Mouse (Mus musculus) right cerebral cortex, postnatal 25 days (tissue): ENCODE data around the gene Heatr6.
A peak's percentile ranks its signal among the peaks of the same experiment; 100 is the strongest.

Experiments
- DNase-seq: peaks from one replicate; pipeline ENCODE4 v3.0.0; 2022

Gene Heatr6

DNA sequence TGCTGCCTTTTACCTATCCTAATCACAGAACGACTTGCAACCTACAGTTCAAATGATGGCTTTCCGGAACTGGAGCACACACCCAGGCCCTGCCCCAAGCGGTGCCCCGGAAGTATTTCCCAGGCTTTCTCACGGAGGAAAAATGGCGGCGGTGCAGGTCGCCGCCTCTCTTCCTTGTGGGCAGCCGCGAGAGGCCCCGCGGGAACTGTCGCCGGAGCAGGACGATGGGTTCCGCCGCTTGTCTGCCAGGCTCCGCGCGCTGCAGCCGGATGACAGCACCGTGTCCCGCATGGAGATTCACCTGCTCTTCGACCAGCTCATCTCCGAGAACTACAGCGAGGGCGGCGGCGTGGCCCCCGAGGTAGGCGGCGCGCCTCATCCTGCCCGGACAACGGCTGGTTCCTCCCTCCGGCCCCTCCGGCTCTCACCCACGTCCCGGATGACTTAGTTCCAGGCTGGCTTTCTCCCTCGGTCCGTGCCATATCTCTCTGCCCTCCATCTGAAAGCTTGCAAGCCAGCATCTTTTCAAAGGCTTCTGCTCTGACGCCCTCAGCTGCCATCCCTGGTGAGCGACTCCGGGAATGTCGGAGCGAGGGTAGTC is at the start of gene Heatr6:
Gene Heatr6, plus strand, starts transcription at position 116 of the 601 bp plus-strand sequence.
- DNase-seq, result peak; percentile 92

DNA sequence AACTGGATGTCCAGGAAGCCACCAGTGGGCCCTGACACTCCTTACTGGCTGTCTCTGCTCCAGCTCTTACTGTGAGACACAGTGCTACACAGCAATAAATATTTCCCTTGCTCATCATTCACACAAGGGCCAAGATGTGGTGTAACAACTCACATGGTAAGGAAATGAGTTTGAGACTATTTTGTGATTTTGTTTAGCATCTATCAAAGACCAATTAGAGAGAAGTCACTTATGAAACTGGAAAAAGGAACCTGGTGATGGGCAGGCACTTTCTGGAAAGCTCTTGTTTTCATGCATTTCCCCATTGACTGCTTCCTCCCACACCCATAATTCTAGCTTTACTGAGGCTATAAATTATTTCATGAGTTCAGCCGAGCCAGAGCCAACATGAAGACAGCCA is 49.8 kb upstream of the Heatr6 start, which contains the start of gene Wfdc17:
Gene Wfdc17, plus strand, starts transcription at position 287 of the 400 bp plus-strand sequence.
- no peak for DNase-seq

DNA sequence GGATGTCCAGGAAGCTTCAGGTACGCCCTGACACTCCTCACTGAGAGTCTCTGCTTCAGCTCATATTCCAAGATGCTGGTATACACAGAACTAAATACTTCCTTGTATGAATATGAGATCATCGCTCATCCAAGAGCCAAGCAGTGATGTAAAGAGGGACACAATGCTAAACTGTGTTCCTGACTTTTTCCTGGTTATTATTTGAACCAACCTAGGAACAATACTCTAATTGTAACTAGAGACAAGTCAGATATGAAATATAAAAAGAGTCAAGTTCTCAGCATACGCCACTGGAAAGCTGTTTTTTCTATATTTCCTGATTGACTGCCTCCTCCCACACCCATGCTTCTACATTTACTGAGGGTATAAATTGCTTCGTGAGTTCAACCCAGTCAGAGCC is 44.8 kb upstream of the Heatr6 start, which contains the start of gene Wfdc18:
Gene Wfdc18, plus strand, starts transcription at position 301 of the 400 bp plus-strand sequence.
- no peak for DNase-seq

DNA sequence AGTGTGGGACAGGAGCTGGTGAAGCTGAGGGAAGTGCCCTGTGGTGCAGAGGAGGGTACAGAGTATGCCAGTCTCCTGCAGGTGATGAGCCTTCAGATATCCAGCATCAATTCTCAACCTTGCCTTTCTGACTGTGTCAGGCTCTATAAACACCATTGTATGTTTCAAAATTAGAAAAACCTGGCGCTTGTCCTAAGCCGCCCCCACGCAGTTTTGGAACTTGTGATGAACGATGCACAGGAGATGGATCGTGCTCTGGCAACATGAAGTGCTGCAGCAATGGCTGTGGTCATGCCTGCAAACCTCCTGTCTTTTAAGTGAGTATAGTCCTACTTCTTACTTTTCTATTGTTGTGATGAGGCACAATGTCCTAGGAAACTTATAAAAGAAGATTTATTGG is 43.8 kb upstream of the Heatr6 start:
- no peak for DNase-seq

DNA sequence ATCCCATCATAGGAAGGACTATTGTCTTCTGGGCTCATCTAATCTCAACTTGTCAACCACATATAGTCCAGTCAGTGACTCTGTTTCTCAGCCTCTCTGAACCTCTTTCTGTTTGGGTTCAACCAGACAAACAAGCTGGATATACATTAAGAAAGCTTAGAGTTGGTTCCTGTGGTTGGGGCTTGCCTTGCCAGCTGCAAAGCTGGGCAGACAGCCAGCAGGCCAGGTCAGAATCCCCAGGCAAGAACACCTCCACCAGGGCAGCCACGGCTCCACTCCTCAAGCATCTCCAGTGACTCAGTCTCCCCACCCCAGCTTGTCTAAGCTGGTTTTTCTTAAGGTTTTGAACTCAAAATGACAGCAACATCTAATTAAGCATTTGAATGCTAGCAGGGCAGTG is 40.8 kb upstream of the Heatr6 start:
- no peak for DNase-seq

DNA sequence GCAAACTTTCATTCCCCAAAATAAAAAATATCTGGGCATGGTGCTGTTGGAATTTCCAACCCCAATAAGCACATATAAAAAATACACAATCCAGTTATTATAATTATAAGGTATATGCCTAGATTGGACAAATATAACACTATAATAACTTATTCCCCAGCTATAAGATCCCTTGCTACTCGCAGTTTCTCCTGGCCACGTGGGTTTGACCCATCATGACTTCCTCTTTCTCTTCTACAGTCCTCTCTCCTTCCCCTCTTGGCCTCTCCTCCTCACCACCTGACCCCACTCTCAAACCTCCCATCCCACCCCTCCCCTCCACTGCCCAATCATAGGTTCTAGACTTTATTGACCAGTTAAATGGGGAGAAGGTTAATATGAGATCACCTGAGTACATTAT is 39.6 kb upstream of the Heatr6 start:
- no peak for DNase-seq

DNA sequence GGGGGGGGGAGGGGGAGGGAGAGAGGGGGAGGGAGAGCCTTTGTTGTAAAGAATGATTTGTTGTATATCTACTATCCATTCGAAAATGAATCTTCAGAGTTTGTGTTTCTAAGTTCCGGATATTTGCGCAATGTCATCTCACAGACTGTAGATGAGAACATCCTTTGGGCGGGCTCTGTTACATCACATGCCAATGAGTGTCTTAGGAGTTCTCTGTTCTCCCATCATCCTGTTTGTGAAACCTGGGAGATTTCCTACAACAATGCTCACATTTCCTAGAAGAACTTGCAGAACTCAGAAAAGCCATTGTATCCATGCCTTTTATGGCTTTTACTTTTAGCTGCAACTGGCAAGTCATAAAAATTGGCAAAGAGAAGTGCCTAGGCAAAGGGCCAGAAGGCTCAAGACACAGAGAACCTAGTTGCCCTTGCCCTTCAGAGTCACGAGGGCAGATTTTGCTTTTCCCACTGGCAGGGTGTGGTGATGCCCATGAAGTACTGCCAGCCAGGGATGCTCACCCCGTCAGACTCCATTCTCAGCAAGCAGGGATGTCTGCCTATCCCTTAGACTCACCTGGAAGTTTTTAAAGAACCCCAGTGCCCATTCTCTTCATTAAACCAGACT is 36.3 kb upstream of the Heatr6 start:
- DNase-seq, result no peak

DNA sequence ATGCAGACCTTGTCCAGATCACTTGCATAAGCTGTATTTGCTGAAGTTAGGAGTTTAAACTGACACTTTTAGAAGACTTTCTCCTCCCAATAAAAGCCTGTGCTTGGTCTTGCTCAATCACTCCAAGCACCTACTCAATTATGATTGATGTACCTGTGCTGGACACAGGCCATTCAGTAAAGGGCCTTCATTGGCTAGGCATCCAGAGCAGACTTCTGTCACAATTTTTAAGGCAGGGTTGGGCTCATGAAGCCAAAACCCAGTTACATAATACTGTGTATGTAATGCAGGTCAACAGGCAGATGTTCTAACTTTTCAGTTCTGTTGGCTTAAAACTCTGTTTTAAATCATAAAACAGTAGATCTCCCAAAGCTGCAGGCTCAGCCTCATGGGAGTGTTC is 32.7 kb upstream of the Heatr6 start:
- no peak for DNase-seq

DNA sequence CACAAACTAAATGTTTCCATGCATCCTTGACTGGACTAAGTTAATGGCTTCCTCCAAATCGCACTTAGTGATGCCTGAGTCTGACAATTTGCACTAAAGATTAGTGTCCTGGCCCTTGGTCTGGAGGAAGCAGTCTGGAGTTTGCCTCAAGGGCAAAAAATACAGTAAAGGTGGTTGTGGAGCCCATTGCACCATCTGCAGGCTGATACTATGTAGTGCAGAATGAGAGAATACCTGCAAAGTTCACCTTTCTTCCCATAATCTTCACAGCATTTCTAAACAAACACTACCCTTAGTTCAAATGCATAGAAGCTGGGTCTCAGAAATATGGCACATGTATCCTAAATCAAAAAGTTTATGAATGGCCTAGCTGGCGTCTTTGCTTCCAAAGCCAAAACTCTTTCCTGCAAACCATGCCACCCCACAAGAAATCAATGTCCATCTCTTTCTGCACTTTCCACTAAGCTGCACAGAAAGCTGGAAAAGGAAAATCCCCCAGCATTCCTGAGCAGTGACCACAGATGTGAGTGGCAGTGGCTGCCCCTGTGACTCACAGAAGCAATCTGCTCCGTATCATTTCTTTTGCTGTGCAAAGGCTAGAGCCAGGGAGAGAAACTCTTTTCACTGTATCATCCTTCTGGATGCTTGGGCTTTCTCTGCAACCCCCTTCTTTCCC is 24.6 kb upstream of the Heatr6 start:
- DNase-seq, result no peak

DNA sequence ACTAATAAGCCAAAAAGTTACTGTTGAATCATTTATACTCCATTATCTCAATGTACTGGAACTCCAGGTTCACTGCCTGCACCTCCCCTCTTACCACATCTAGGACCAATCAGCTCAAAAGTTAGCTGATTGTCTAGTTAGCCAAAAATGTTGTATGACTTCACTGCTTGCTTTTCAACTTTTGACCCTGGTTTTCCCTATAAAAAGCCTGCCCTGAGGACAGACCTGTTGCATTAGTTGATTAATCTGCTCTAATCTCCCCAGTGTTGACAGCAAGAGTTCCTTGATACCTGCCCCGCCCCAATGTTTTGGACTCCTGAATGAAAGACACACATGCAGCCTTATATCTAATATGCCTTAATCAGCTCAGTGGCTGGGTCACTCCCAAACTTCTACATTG is 22.4 kb upstream of the Heatr6 start:
- no peak for DNase-seq

DNA sequence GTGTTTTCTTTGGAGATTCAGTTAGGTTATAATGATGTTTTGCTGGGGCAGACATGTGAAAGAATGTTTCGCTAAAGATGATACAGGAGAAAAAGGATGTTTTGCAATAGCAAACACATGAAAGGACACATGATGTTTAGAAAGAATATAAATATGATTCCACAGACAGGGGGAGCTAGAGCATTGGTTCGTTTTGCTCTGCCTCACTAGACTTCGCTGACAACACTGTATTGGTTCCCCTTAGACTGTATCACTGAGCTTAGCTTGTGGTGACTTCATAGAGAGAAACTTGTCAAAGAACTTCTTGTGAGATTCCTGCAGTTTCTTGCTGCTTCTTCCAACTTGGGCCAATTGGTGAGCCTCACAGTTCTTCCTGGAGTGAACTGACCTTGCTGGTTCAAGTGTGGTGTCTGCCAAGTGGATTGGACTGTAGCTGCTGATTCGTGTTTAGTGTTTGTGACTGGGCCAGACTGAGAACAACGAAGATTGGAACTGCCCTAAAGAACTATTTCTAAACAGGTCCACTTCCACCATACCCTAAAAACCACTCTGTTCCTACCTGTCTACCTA is 20.3 kb upstream of the Heatr6 start:
- no peak for DNase-seq

DNA sequence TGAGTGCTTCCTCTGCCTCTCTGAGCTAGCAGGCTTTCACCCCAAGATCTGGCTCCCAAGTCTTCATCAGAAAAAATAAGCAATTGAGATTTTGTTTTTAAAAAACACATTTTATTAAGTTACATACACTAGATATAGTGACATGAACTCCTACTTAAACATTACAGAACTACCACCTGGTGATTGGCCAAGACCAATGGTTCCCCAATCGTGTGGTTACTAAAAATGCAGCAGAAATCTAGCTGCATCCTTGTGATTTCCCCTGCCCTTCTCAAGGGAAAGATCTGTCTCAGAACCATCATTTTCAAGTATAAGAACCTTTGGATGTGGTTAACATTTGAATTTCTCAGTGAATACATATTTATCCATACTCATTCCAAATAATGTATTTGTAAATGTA is 19.3 kb upstream of the Heatr6 start:
- DNase-seq, result no peak

DNA sequence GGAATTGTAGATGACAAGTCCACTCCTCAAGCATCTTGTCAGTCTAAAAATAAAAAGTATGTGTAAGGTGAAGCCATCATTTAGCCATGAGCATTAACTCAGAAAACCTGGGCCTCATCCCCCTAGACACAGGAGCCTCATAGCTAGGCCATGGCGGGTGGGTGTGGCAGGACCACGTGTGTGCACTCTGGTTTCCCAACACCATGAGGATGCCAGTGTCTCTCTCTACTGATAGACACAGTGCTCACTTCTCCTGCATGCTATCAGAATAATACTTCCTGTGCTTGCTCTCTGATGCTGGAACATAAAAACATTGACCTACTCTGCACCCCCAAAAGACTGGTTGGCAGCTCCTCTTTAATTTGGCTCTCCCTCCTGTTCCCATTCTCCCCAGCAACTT is 17.6 kb upstream of the Heatr6 start:
- DNase-seq, result no peak

DNA sequence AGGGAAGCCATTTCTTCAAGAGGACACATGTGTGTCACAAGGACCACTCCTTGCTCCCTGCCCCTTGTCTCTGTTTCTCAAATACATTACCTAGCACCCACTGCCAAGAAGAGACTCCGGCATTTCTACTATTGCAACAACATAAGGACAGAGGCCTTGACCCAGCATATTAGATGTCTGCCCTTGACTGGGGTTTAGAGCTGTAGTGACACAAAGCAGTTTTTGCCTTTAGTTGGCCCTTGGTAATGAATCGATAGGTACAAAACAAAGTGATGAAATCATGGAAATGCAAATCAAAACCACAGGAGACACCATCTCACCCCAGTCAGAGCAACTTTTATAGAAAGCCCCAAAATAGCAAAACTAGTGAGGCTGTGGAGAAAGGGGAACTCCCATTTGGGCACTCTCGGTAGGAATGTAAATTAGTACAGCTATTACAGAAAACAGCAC is 16.4 kb upstream of the Heatr6 start:
- no peak for DNase-seq

DNA sequence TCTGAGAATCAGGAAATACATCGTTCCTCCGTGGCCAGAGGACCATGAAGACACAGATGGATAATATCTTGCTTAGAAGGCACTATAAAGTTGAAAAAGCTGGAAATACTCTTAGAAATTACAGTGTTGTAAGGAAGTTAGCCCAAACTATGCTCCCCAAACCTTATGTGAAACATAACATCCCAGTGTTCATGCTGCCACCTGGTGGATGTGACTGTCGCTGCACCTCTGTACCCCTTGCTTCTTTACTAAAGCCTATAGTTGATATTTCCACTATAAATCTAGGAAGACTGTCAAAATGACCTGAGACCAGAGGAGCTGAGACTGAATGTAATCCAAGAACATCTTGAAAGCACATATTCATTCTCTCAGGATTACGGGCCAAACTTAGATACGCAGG is 14.3 kb upstream of the Heatr6 start:
- peak; percentile 61 for DNase-seq

DNA sequence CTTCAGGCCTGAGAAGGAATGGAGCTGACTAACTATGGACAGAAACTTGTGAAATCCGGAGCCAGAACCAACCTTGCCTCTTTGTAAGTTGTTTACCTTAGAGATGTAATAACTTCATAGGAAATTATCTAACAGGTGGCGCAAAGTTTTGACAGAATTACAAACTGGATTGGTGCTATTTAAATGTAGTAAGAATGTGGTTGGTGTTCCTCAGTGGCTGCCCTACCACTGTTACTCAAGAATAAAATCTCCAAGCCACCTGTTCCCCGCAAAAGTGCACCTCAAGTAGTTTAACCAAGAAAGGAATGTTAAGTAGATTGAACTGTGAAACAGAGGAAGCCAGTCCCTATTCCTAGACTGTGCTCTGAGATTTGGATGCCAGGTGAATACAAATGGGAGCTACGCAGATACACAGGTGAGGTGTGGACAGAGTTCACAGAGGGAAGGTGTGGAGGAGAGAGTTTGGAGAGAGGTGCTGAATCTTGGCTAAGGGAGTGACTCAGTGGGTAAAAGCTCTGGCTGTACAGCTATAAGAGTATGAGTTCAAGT is 13.0 kb upstream of the Heatr6 start:
- DNase-seq, result no peak

DNA sequence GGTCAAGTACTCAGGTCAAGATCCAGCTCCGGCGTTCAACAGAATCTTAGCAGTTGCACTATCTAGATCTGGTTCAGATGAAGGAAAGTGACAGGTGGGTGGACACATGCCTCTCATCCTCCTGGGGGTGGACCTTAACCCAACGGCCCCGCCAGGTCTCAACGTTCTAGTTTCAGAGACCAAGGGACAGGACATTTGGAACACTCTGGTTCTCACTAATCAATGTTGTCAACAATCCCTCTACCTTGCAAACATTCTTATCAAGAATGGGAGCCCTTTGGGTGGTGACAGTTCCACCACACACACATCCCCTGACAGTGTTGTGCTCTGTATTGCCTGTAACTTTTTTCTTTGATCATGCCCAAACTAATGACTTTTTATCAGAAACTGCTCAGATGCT is 11.7 kb upstream of the Heatr6 start:
- no peak for DNase-seq

DNA sequence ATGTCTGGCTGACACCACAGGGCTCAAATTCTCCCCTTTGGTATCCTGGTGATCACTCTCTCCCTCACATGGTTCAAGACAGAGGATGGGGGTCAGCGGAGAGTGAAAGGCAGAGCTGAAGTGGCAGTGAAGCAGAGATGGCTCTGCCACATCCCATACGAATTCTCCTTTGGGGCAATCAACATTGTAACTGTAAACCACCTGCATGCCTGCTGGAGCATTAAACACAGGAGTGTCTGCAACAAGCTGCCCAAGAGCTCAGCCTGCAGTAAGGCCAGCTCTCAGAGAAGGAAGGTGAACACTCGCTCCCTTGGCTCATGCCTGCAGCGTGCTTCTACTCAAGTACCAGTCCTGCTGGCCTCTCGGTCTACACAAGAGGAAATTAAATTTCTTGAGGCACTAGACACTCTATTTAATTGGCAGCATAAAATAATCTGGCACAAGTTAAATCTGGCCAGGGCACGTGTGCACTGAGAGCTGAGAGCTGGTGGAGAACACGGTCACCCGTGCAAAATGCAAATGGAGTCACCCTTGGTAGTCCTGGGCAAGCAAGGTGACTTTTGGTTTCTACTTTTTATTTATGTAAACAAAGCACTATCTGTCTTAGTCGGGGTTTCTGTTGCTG is 10.7 kb upstream of the Heatr6 start:
- DNase-seq, result no peak

DNA sequence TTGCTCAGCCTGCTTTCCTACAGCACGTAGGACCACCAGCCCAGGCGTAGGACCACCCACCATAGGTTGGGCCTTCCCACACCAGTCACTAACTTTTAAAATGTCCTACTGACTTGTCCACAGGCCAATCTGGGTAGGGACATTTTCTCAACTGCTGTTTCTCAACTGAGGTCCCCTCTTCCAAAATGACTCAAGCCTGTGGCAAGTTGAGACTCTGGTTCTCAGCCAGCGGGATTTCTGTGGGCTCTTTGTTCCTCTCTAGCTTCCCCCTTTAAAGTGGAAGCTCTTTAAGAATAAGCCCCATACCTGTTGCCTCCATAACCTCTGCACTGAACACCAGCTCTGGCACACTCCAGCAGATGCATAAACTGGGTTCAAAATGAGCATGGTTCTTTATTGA is 10.0 kb upstream of the Heatr6 start:
- no peak for DNase-seq

DNA sequence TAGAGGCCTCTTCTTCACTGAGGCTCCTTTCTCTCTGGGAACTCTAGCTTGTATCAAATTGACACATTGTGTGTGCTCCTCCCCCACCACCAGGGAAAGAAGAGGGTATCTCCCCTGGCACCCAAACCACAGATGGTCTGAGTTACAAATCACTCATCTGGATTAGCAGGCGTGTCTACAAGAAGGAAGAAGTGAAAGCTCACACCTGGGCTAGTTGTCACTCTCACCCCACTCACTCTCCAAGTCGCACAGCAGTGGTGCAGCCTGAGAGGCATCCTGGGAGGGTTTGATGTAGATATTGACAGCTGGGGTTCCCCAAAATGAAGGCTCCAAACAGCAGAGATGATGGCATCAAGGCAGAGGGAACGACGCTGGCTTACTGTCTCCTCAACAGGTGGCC is 7.3 kb upstream of the Heatr6 start:
- no peak for DNase-seq

DNA sequence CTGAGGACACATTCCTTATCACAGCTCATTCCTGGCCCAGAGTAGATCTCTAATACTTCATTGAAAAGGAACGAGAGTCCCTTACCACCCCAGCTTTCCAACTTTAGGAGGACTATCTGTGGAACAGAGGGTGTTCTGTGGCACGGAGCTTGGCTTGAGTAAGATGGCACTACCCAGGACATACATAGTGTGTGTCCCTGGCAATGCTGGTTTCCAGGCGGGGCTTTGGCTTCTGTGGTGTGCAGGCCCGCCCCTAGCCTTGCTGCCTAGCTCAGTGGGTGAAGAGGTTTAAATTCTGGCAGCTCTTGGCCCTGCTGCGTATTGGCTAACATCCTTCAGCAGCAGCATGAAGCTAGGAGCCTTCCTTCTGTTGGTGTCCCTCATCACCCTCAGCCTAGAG is 6.8 kb upstream of the Heatr6 start, which contains the start of gene Wfdc21:
Gene Wfdc21, plus strand, starts transcription at position 260 of the 400 bp plus-strand sequence.
- DNase-seq, result no peak

DNA sequence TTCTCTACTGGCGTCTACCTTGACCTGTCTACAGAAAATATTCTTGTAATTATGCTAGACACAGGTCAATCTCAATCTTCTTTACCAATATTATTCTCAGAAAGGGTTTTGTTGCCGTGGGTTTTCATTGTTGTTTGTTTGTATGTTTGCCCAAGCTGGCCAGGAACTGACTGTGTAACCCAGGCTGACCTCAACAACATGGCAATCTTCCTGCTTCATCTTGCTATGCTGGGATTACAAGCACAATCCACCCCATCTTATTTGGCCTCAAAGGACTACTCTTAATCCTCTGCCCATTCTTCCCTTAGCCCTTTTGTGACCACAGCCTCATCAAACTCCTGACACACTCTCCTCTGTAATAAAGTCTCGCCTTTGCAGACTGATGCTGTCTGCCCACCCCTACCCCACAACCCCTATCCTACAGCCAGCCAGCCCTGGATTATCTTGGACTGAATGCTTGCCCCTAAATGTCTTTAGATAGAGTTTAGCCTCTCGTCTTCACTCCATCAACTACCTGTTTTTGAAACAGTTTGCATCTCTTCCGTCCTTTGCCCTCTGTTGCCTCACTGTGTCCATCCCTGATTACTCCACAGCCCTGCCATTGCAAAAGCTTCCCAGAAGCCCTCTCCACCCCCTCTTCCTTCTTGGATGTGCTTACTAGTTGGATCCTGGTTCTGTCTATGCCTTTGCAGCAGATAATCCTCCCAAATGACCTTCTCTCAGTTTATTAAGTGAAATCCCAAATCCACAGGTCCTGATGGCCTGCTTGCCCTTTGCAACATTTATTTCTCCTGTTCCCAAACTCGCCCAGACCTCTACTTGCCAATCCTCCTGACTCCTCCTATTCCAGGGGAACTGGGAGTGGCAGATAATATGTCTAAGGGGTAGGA is 5.9 kb upstream of the Heatr6 start:
- no peak for DNase-seq
